Mouse (Mus musculus) intestine, embryonic 16.5 days (tissue): Measurements from ENCODE around the gene Ubl7. TPM values are rescaled to one million over a fixed set of nuclear protein-coding genes. Genes with fewer than 3 reads are reported as not detected.

ENCODE experiments used
- ATAC-seq: fragments of 200-750 bp; cut with Nextera tagmentation; 2 replicates; pipeline ENCODE4 v1.8.0; 2017; ENCODE audit warnings: moderate TSS enrichment, moderate library complexity
- H3K27ac ChIP-seq: fragments of 300-500 bp; sonication (generic); 2 replicates; pipeline ENCODE4 v1.5.1; 2014; ENCODE audit warnings: mild to moderate bottlenecking, low read length
- H3K27me3 ChIP-seq: fragments of 300-500 bp; sonication (generic); replicated peaks from 2 replicates; pipeline ENCODE4 v1.6.1; 2014; ENCODE audit warnings: low read length, control low read depth, mixed read lengths; ENCODE audit not compliant: control insufficient read depth, insufficient read depth
- H3K36me3 ChIP-seq: fragments of 300-500 bp; sonication (generic); 2 replicates; pipeline ENCODE4 v1.6.1; 2014; ENCODE audit warnings: low read length, control low read depth; ENCODE audit not compliant: control insufficient read depth, insufficient read depth
- H3K4me1 ChIP-seq: fragments of 300-500 bp; sonication (generic); 2 replicates; pipeline ENCODE4 v1.6.1; 2014; ENCODE audit warnings: low read length, control low read depth, mixed read lengths; ENCODE audit not compliant: control insufficient read depth, insufficient read depth
- H3K4me2 ChIP-seq: fragments of 300-500 bp; sonication (generic); 2 replicates; pipeline ENCODE4 v1.6.1; 2014; ENCODE audit warnings: low read depth, low read length, control low read depth
- H3K4me3 ChIP-seq: fragments of 300-500 bp; sonication (generic); 2 replicates; pipeline ENCODE4 v1.5.1; 2014; ENCODE audit warnings: mild to moderate bottlenecking, low read length
- H3K9ac ChIP-seq: fragments of 300-500 bp; sonication (generic); 2 replicates; pipeline ENCODE4 v1.6.1; 2014; ENCODE audit warnings: low read depth, low read length
- H3K9me3 ChIP-seq: fragments of 300-500 bp; sonication (generic); 2 replicates; pipeline ENCODE4 v1.6.1; 2016; ENCODE audit warnings: low read length, control low read depth; ENCODE audit not compliant: control insufficient read depth
- WGBS: fragments of 180-500 bp; shearing (Covaris S2); extraction: QIAGEN DNeasy Blood & Tissue Kit; methylation state at CpG from one replicate; pipeline ENCODE4 v1.1.7; 2014; 5-methylcytosine and 5-hydroxymethylcytosine counted together
- polyA plus RNA-seq: library from polyadenylated mRNA; unstranded; fragments of >200 nt; fragmentation: Nextera tagmentation; extraction: Ambion mirVana; gene quantifications from 2 replicates; pipeline ENCODE4 v1.2.1, GENCODE M21; 2015

Ubl7 gene
- polyA plus RNA-seq, 1 experiment from 2014 or later = 91.6 TPM

- Histone ChIP-seq H3K4me2 (no peak overlapping the region), H3K4me3 (no peak overlapping the region), H3K9ac (no peak overlapping the region), H3K27me3 (no peaks in the 10 kb centered on the region), H3K4me1 (no peaks in the 10 kb centered on the region), H3K36me3 (no peaks in the 10 kb centered on the region), H3K27ac (no peak overlapping the region), H3K9me3 (no peaks in the 10 kb centered on the region)
- no peak for ATAC-seq
- WGBS = 73% methylated on average over 8 of the region's 8 CpGs
Measured at GRCm38 (mm10) chr9:57903589-57904249, 7.1 kb upstream of the Ubl7 start.

- no peak for ATAC-seq
- Histone ChIP-seq H3K27ac (no peak overlapping the region), H3K36me3 (no peaks in the 10 kb centered on the region), H3K4me1 (no peaks in the 10 kb centered on the region), H3K9me3 (no peaks in the 10 kb centered on the region), H3K9ac (no peak overlapping the region), H3K27me3 (no peaks in the 10 kb centered on the region), H3K4me3 (no peak overlapping the region), H3K4me2 (no peak overlapping the region)
- 81% methylated on average over 5 of the region's 5 CpGs for WGBS
Measured at GRCm38 (mm10) chr9:57904250-57904644, 6.5 kb upstream of the Ubl7 start.

GRCm38 (mm10) chr9:57907206-57907605 lies 3.6 kb upstream of the Ubl7 start:
- Histone ChIP-seq H3K9me3 (no peaks in the 10 kb centered on the region), H3K27ac (no peak overlapping the region), H3K9ac (no peak overlapping the region), H3K36me3 (no peaks in the 10 kb centered on the region), H3K4me2 (no peak overlapping the region), H3K4me1 (peaks cover 5% of the 10 kb centered on the region; the same call in 1 of the 2 replicates), H3K4me3 (no peak overlapping the region), H3K27me3 (no peaks in the 10 kb centered on the region)
- WGBS = 78% methylated on average over 6 of the region's 6 CpGs
- no peak for ATAC-seq

GRCm38 (mm10) chr9:57912571-57912970 lies 1.8 kb downstream of the Ubl7 start:
- H3K27ac ChIP-seq = no peak overlapping the region
- H3K4me2 ChIP-seq = no peak overlapping the region
- 90% methylated on average over 5 of the region's 5 CpGs for WGBS
- no peaks in the 10 kb centered on the region for H3K9me3 ChIP-seq
- H3K4me3 ChIP-seq = no peak overlapping the region
- no peaks in the 10 kb centered on the region for H3K36me3 ChIP-seq
- no peak overlapping the region for H3K9ac ChIP-seq
- no peaks in the 10 kb centered on the region for H3K27me3 ChIP-seq
- ATAC-seq = no peak
- peaks cover 5% of the 10 kb centered on the region; the same call in 1 of the 2 replicates for H3K4me1 ChIP-seq

- Histone ChIP-seq H3K9me3 (no peaks in the 10 kb centered on the region), H3K9ac (no peak overlapping the region), H3K4me1 (no peaks in the 10 kb centered on the region), H3K27ac (no peak overlapping the region), H3K27me3 (no peaks in the 10 kb centered on the region), H3K4me2 (no peak overlapping the region), H3K36me3 (peaks cover 8% of the 10 kb centered on the region; the same call in 1 of the 2 replicates), H3K4me3 (no peak overlapping the region)
- 92% methylated on average over 9 of the region's 9 CpGs for WGBS
- no peak for ATAC-seq
Measured at GRCm38 (mm10) chr9:57921491-57922060, 10.8 kb downstream of the Ubl7 start.

GRCm38 (mm10) chr9:57922381-57922780 lies 11.6 kb downstream of the Ubl7 start:
- no peak for ATAC-seq
- WGBS = 88% methylated on average over 5 of the region's 5 CpGs

GRCm38 (mm10) chr9:57923046-57923445 lies 12.3 kb downstream of the Ubl7 start:
- H3K36me3 ChIP-seq = peaks cover 8% of the 10 kb centered on the region
- no peak overlapping the region for H3K4me2 ChIP-seq
- H3K27me3 ChIP-seq = no peaks in the 10 kb centered on the region
- H3K27ac ChIP-seq = no peak overlapping the region
- no peak for ATAC-seq
- 92% methylated on average over 3 of the region's 3 CpGs for WGBS
- H3K4me3 ChIP-seq = no peak overlapping the region
- H3K9ac ChIP-seq = no peak overlapping the region
- H3K4me1 ChIP-seq = no peaks in the 10 kb centered on the region
- no peaks in the 10 kb centered on the region for H3K9me3 ChIP-seq

More at GRCm38 (mm10) chr9:57922381-57922780, 11.6 kb downstream of the Ubl7 start:
- Histone ChIP-seq H3K27me3 (no peaks in the 10 kb centered on the region), H3K4me2 (no peak overlapping the region), H3K4me3 (no peak overlapping the region), H3K27ac (no peak overlapping the region), H3K4me1 (no peaks in the 10 kb centered on the region), H3K9ac (no peak overlapping the region), H3K36me3 (peaks cover 8% of the 10 kb centered on the region; the same call in 1 of the 2 replicates), H3K9me3 (no peaks in the 10 kb centered on the region)

- H3K9me3 ChIP-seq = no peaks in the 10 kb centered on the region
- WGBS = 77% methylated on average over 5 of the region's 5 CpGs
- H3K36me3 ChIP-seq = peaks cover 2% of the 10 kb centered on the region; the same call in 1 of the 2 replicates
- no peaks in the 10 kb centered on the region for H3K4me1 ChIP-seq
- H3K9ac ChIP-seq = no peak overlapping the region
- no peaks in the 10 kb centered on the region for H3K27me3 ChIP-seq
- no peak overlapping the region for H3K4me2 ChIP-seq
- no peak overlapping the region for H3K4me3 ChIP-seq
- ATAC-seq = no peak
- no peak overlapping the region for H3K27ac ChIP-seq
Measured at GRCm38 (mm10) chr9:57931166-57931767, 20.5 kb downstream of the Ubl7 start.

GRCm38 (mm10) chr9:57932253-57932652 lies 21.5 kb downstream of the Ubl7 start:
- H3K4me1 ChIP-seq = no peaks in the 10 kb centered on the region
- no peak overlapping the region for H3K27ac ChIP-seq
- H3K9ac ChIP-seq = no peak overlapping the region
- 73% methylated on average over 3 of the region's 3 CpGs for WGBS
- H3K36me3 ChIP-seq = peaks cover 2% of the 10 kb centered on the region; the same call in 1 of the 2 replicates
- ATAC-seq = no peak
- no peak overlapping the region for H3K4me3 ChIP-seq
- H3K27me3 ChIP-seq = 0 out of 2 replicates have a peak, but pooled peaks cover 3% of the 10 kb centered on the region
- H3K9me3 ChIP-seq = no peaks in the 10 kb centered on the region
- H3K4me2 ChIP-seq = no peak overlapping the region
